ENCODE assay signal across 10 mouse cellular contexts in the genomic region with DNA sequence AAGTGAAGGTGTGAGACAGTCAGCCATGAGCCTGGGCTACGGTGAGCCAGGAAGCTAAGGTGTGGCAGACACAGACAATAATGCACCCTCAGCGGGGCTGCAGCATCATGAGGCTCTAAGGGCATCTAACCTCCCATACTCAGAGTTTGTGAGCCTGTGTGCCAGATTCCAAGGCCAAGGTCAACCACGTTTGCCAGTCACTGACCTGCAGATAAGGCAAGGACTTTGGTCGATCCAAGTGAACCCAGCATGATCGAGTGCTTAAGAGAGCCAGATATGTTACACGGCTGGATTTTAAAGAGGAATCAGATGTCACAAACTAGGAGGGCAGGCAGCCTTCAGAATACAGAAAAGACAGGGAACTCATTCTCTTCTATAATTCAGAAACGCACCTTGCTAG.
"Had no signal": no experiment of that assay in that cellular context is flagged by ENCODE, and none has a peak within 500 bp of the region (broad histone marks: within the 10 kb centered on the region; RNA-seq: fewer than 3 reads in every experiment).

No protein-coding gene starts in this region.

- H3K27me3 ChIP-seq: midbrain, embryonic 13.5 days had no signal

- H3K9me3 ChIP-seq: limb, embryonic 12.5 days; midbrain, embryonic 13.5 days had no signal

- H3K9ac ChIP-seq: limb, embryonic 12.5 days; midbrain, embryonic 13.5 days had no signal

- H3K4me1 ChIP-seq: midbrain, embryonic 13.5 days had no signal

- H3K4me2 ChIP-seq: limb, embryonic 12.5 days; midbrain, embryonic 13.5 days had no signal

- DNase-seq: kidney, adult 8-10 months; kidney, postnatal 36 days; layer of hippocampus, adult 9-11 months; layer of hippocampus, postnatal 36 days; lung, adult 18-20 months; right cerebral cortex, postnatal 25 days; thymus, postnatal 4 days had no signal

- H3K36me3 ChIP-seq: limb, embryonic 12.5 days; midbrain, embryonic 13.5 days had no signal

- ATAC-seq: midbrain, embryonic 13.5 days had no signal

- H3K27ac ChIP-seq: limb, embryonic 12.5 days; midbrain, embryonic 13.5 days; stomach, postnatal 0 days had no signal

- H3K4me3 ChIP-seq: limb, embryonic 12.5 days; midbrain, embryonic 13.5 days had no signal
